Mouse (Mus musculus) gastrocnemius, postnatal 10 days (tissue): Measurements from ENCODE around the gene Kifc5b. TPM values are rescaled to one million over a fixed set of nuclear protein-coding genes. Genes with fewer than 3 reads are reported as not detected.

ENCODE experiments used
- DNase-seq: peaks from one replicate; pipeline ENCODE4 v3.0.0; 2021; ENCODE audit warnings: mixed read lengths
- total RNA-seq, 2 experiments: library from RNA; stranded (reverse); gene quantifications; 2 replicates each; pipeline ENCODE4 v1.2.3; 2021

Kifc5b gene
- total RNA-seq, 2 experiments from 2014 or later: 2.5 to 4.1 TPM

DNA sequence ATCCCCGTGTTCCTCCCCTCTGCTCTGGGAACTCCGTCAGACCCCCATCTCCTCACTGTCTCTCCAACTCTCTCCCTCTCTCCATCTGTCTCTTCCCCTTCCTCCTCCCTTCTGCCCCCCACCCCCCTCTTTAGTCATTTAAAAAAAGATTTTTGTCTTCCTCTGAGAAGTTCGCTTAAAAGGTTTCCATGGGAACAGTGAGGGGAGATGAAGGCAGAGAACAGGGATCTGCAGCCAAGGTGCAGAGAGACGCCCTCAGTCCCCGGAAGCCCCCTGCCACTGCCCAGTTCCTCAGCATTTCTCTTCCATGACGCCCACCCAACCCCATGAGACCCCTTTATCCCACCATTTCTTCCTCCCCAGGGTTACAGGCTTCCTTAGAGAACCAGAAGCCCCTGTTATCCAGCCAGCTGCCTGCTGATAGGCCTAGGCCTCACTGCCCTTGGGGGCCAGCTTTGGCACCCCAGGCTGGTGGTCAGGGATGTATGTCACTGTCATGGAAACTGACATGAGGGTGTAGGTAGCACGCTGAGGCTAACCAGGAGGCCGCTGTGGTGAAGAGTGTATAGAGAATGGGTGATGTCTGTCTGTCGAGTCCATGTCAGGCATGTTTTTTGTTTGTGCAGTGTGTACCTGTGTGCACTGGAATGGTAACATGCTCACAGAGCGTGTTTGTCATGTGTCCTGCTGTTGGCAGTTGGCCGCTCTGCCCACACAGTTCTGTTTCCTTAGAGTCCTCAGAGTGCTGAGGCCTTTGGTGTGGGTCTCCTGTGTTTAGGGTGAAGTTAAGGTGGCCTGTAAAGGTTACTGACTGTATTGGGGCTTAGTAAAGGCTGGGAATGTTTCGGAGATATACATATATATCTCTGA, 30.6 kb downstream of the Kifc5b start:
- no peak for DNase-seq

DNA sequence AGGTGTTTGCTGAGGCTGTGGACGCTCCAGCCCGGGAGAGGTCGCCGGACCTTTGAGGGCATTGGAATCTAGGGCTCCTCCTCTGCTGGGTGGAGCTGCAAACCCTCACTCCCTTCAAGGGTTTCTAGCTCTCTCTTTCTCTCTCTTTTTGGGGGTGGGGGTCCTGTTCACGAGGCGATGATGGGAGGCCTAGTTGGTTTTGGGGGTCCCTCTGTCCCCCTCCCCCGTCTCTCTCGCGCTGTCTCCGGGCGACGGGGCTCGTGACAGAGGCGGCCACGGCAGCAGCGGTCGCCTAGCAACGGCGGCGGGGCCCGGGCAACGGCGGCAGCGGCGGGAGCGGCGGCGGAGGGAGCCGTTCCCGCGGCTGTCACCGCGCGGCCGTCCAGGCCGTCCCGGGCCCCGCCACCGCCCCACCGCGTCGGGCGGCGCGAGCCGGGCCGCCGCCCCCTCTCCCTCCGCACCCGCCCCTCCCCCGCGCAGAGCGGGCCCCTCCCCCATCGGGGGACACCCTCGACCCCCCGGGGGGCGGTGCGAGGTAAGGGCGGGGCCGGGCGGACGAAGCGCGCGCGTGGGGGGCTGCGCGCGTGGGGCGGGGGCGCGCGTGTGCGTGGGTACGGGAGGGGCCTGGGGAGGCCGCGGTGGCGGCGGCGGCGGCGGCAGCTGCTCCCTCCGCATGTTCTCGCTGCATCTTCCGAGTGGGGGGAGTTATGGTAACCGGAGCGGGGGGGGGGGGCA, 31.6 kb downstream of the Kifc5b start:
- peak; percentile 63 for DNase-seq

DNA sequence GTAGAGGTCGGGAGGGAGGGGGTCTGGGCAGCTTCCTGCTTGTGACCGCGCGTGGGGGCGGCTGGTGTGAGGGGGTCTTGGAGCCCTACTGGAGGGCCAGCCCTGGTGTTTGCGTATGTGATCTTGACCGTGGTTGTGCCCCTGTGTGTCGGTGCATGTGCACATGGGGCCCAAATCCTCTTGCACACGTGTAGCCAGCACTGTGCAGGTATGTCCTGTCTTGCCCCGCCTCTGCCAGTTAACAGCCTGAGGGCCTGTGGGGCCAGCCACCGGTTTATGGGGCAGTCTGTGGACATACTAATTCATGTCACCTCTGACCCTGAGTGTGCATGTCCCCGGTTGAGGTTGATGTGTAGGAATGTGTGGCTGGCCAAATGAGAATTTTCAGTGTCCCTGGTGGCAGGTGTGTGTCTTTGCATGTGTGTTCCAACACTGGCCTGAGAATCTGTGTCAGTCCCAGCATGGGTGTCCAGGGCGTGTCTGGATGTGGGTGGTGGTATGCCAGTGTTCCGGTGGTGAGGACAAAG, 32.2 kb downstream of the Kifc5b start:
- no peak for DNase-seq

DNA sequence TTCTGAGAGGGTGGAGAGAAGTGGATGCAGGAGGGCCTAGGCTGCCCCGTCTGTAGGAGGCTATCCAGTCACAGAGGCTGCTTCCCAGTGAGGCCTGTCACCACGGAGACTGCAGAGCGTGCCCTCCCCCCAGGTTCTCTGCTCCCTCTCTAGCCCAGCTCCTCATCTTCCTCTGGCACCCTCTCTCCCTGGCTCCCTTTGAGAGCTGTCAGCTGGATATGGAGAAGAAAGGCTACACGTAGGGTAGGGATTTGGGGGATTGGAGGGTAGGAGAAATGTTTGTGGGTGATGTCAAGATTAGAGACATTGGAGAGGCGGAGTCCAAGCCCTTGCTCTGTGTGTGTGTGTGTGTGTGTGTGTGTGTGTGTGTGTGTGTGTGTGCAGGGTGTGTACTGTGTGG, 33.0 kb downstream of the Kifc5b start:
- no peak for DNase-seq

DNA sequence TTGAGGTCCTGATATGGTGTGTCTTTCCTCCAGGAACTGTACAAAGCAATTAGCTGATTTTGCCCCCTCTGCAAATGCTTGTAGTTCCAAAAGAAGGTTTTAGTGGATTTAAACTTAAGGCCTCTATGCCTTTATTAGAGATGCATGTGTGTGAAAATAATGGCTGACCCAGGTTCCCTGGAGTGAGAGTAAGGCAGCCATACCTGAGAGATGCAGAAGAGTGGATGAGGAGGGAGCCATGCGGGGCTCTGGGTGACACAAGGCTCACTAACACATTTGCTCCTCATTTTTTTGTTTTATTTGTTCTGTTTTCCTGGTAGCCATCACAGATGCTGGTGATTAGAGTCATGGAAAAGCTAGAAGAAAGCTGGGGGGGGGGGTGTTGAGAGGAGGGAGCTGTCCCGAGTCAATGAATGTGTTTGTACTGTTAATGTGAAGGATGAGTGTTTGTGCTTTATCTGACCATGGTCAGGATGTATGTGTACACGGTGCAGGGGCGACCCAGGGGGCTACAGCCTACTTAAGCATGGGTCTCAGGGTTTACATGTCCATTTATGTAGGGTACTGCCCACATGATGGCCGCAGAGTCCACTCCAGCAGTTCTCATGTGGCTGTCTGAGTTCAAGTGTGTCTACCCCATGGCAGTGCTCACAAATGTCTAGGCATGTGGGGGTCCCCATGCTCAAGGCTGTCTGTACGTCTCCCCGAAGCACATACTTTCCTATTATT, 33.8 kb downstream of the Kifc5b start:
- DNase-seq: no peak

DNA sequence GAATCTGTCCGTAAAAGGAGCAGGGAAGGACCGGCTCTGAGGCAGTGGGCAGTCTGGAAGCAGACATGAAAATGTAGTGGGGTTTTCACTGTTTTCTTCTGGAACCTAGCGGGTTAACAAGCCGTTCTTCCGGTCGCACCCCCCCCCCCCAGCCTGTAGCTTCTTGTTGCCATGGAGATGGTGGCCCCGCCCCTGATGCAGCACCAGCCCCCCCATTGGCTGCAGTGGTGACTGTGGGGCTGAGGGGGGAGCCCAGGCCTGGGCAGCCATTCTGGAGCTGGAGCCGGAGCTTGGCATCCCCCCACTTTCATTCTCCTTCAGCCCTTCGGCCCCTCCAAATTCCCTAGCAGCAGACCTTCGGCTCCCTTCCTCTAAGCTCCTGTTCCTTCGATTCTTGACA, 34.5 kb downstream of the Kifc5b start:
- peak; percentile 79 for DNase-seq

DNA sequence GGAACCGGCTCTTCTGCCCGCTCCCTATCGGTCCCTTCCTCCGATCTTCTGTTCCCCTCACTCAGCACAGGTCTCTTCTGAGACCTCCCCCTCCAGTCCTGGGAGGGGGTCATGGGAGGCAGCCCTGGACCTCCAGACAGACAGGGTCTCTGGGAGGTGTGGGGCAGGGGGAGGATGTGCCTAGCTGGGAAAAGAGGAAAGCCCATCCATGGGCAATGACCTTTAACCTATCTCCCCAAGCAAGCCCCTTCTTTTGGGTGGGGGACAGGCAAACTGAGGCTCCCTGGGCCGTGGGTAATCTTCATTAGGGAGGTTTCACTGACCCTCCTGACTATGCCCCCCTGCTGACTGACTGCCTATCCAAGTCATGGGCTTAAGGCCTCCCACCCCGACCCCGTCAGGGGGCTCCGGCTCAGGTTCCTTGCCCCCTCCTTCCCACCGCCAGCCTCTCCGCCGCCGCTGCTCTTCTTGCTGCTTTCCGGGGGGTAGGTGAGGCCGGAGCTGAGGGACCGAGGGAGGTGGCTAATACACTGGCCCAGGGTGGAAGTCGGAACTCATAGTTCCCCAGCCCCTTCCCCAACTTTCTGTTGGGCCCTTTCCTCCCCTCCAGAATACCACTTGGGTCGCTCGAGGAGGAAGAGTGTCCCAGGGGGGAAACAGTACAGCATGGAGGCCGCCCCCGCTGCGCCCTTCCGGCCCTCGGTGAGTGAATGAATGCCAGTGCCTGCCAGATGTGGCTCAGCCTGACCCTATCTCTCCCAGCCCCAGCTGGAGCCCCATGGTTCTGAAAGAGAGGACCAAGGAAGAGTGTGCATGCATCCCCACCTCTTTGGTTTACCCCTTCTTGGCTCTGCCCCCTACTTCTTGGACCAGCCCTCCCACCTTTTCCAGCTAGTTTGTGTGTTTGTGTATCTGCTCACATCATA, 35.3 kb downstream of the Kifc5b start:
- DNase-seq: no peak

DNA sequence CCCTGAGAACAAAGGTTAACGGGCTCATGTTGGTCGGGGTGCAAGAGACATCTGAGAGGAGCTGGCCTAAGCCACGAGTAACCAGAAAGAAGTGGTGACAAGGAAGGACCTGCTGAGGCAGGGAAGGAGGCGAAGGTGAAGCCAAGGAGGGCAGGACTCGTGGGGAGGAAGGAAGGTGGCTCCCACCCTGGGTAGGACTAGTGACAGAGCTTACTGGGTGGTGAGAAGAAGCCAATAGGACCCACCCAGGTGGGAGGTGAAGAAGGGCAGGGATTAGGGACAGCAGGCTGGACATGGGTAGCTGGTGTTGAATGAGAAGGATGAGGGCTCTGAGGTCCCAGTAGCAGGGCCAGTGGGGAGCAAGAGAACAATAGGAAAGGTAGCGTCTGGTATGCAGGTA, 36.3 kb downstream of the Kifc5b start:
- no peak for DNase-seq

DNA sequence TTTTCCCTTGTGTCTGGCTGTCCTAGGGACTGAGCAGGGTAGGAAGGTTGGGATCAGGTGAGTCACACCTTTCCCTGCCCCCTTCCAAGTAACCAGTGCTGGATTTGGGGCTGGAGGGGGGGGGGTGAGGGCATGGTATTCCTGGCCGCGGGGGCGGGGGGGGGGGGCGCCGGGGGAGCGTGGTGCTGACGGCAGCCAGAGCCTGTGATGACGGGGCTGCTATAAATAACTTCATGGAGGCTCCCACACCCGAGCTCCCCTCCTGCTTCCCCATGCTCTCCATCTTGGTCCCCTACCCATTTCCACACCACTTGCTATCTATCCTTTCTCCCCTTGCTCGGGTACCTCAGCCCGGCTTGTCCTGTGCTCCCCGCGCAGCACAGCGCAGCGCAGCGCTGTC, 36.8 kb downstream of the Kifc5b start:
- no peak for DNase-seq

DNA sequence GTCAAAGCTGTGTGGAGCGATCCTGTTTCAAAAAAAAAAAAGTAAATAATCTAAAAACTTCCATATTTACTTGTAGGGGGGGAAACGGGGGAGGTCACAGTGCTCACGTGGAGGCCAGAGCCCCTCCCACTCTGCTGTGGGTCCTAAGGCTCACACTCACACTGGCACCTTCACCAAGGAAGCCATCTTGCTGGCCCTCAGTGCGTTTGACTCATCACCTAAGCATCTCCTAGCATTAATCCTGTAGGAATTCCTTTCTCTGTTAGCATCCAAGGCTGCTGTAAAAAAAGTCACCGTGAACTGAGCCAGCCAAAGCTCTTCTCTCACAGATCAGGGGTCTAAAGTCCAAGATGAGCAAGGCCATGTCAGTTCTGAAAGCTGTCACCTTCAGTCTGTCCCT, 39.4 kb downstream of the Kifc5b start:
- no peak for DNase-seq

DNA sequence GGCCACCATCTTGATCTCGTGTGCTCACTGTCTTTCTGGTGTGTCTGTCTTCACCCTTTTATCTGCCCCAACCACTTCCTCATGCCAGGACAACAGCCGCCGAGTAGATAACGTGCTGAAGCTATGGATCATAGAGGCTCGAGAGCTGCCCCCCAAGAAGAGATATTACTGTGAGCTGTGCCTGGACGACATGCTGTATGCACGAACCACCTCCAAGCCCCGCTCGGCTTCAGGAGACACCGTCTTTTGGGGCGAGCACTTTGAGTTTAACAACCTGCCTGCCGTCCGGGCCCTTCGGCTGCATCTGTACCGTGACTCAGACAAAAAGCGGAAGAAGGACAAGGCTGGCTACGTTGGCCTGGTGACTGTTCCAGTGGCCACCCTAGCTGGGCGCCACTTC, 40.0 kb downstream of the Kifc5b start:
- DNase-seq: no peak

DNA sequence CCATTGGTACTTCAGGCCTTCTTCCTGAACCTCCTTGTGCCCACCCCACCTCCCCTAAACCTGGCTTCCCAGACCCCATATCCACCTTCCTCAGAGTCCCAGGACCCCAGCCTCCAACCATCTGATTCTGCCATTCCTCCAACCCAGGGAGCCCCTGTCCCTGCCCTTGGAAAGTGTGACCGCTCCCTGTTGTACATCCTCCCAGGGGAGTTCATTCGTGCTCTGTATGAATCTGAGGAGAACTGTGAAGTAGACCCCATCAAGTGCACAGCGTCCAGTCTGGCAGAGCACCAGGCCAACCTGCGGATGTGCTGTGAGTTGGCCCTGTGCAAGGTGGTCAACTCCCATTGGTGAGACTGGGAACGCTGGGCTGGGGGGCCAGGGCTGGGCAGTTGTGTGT, 41.0 kb downstream of the Kifc5b start:
- DNase-seq: no peak

DNA sequence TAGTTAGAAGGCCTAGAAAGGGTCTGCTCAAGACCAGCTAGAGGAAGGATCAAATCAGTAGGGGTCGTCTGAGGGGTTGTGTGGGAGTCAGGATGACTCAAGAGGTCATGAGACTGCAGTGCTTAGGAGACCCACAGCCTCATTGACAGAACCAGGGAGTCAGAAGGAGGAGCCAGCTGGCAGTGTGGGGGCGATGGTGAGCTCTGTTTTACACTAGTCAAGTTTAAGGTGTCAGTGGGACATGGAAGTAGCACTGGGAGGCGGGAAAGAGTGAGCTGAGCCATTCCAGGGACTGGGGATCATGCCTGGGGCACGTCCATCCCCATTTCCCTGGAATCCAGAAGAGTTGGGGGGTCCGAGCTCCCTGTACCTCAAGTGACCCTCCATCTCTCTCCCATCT, 42.0 kb downstream of the Kifc5b start:
- DNase-seq: no peak

DNA sequence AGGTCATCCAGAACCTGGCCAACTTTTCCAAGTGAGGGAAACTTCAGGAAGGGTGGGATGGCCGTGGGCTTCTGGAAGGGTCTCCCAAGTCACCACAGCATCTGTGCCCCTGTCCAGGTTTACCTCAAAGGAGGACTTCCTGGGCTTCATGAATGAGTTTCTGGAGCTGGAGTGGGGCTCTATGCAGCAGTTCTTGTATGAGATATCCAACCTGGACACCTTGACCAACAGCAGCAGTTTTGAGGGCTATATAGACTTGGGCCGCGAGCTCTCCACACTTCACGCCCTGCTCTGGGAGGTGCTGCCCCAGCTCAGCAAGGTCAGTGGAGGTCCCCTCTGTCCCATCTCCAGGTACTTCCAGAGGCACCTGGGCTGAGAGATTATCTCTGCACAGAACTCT, 42.9 kb downstream of the Kifc5b start:
- DNase-seq: no peak

DNA sequence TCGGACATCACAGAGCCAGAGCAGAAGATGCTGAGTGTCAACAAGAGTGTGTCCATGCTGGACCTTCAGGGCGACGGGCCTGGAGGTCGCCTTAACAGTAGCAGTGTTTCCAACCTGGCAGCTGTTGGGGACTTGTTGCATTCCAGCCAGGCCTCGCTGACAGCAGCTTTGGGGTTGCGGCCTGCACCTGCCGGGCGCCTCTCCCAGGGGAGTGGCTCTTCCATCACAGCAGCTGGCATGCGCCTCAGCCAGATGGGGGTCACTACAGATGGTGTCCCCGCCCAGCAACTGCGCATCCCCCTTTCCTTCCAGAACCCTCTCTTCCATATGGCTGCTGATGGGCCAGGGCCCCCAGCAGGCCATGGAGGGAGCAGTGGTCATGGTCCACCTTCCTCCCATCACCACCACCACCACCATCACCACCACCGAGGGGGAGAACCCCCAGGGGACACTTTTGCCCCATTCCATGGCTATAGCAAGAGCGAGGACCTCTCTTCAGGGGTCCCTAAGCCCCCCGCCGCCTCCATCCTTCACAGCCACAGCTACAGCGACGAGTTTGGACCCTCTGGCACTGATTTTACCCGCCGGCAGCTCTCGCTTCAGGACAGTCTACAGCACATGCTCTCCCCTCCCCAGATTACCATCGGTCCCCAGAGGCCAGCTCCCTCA, 44.8 kb downstream of the Kifc5b start:
- DNase-seq: no peak

DNA sequence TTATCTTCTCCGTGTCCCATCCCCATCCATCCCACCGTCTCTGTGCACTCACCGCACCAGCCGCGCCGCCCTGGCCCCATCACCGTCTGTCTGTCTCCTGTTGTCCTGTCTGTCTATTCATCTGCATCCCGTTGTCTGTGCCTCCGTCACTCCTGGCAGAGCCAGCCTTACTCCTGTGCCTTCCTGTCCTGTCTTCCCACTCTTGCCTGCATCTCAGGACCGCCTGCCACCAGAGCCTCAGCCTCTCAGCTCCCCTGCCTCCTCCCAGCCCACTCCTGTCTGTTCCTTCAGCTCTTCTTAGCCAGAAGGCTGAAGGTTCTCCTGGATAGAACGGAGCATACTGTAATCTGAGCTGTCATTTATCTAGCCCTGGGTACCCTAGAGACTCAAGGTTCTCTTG, 50.1 kb downstream of the Kifc5b start:
- DNase-seq: no peak

DNA sequence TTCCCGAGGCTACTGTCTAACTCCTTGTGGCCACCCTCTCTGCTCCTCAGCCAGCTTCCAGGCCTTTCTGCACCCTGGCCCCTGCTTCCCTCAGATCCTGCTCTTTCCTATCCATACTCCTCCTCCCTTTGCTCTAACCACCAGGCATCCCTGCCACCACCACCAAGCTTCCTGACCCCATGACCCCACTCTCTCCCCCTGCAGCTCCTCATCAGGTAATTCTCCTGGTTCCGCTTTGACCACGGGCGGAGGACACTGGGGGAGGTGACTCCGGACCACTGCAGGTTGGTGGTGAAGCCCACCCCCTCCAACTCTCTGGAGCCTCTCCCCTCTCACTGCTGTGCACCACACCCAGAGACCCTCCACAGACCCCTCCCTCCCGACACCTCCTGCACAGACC, 50.6 kb downstream of the Kifc5b start:
- DNase-seq: no peak

DNA sequence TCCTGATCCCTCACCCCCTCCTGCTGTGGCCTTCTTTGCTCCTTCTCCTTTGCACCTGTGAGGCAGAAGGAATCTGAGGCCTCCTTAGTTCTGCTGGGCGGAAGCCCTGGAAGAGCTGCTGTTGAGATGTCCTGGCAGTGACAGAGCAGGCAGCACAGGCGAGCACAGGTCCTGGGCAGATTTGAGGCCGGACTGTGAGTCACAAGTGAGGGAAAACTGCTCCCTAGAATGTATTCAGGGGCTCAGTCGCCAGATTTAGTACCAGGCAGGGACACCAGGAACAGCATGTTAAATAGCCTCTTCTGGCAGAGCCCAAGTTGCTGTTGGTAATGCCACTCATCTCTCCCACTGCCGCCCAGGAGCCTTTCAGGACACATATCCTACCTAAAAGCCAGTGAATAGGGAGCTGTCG, 51.3 kb downstream of the Kifc5b start:
- no peak for DNase-seq

DNA sequence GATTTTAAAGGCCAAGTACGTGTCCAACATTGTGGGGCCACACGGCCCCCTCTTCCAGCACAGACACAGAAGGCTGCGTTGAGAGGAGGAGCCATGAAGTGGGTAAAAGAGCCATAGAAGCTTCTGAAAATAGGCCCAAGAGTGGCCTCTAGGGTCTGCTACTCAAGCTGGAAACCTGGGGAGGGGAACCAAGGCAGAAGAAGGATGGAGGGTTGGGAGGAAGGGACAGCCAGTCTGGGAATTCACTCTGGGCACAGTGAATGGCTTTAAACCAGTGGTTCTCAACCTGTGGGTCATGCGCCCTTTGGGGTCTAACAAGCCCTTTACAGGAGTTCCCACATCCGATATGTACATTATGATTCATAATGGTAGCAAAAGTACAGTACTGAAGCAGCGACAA, 52.4 kb downstream of the Kifc5b start:
- no peak for DNase-seq

DNA sequence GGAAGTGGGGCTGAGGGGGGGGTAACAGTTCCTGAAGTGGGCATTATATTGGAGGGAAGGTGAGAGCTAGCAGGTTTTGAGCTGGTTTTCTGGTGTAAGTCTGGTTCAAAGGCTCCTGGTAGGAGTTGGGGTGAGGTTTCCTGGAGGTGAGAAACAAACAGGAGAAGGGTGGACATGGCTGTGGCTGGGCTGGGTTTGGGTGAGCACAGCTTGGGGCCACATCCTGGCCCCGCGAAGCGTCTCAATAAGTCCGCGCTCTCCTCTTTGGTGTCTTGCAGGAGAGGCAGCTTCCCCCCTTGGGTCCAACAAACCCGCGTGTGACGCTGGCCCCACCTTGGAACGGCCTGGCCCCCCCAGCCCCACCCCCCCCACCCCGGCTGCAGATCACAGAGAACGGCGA, 53.3 kb downstream of the Kifc5b start:
- DNase-seq: no peak

DNA sequence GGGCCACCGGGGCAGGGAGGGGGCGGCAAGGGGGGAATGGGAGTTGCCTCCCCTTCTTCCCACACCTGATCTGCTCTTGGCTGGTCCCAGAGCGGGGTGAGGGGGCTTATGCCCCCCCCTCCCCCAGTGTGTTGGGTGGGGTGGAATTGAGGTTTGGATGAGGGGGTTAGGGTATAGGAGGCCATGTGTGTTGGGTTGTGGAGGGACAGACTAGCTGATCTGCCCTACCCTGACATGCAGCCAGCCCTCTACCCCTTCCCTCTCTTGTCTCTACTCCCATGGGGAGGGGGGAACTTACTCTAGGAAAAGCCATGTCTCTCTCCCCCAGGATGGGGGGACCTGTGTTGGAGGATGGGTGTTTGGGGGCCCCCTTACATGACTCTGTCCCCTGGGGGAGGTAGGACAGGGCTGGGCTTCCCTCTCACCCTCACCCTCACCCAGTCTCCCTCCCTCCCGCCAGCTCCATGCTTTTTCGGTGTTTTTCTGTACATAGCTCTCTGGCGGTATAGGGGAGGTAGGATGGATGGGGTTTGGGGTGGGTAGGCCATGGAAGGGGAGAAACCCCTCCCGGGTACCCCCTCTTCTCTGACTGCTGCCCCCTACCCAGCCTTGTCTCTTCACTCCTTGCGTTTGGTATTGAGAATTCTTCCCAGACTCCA, 54.5 kb downstream of the Kifc5b start:
- DNase-seq: no peak
